Mouse (Mus musculus): ENCODE measurements at regions not wholly inside any gene's neighbourhood (a gene's known extent, or its start where the extent isn't known, plus 50 kb on each side); places are given as distances from the start of the nearest gene placed in this dataset.

DNA sequence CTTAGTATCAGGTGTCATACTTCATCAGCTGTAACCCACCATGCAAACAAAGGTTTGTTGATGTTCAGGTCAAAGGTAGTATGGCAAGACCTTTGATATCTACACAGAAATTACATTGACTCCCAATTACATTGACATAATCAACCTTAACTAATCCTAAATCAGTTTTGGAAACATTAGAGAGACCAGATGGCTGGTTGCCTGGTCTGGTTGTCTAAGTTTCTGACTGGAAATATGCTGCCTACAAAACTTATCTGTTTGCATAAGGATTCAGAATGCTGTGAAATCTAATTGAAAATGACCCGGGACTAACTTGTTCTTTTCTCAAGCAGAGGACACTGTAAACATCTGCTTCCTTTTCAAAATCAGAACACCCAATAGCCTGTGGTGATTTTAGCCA is 111.9 kb upstream of the Gm6657 start:
- H3K36me3 ChIP-seq (ENCODE audit: control insufficient read depth, insufficient read depth, low read length) = no peaks in the 10 kb centered on the region
- H3K4me3 ChIP-seq (ENCODE audit: control insufficient read depth in 1 of 2, insufficient read depth in 1 of 2, low read depth in 1 of 2, low read length in 2 of 2) = no peak overlapping the region
- WGBS = 78% methylated on average over 1 of the region's 1 CpGs
- no peak overlapping the region for H3K4me2 ChIP-seq (ENCODE audit: low read length)
- no peaks in the 10 kb centered on the region for H3K27me3 ChIP-seq (ENCODE audit: control insufficient read depth, insufficient read depth, low read length)
- no peaks in the 10 kb centered on the region for H3K9me3 ChIP-seq (ENCODE audit: control insufficient read depth, low read length)
- no peak overlapping the region for H3K27ac ChIP-seq (replicated peaks in 1 of 2; ENCODE audit: control insufficient read depth in 1 of 2, insufficient read depth in 1 of 2, low read depth in 2 of 2, low read length in 2 of 2)
- peaks cover 6 to 9% of the 10 kb centered on the region in 2 experiments; a peak in 3 of 4 replicates for H3K4me1 ChIP-seq (ENCODE audit: control insufficient read depth in 2 of 2, insufficient read depth in 2 of 2, low read length in 2 of 2)
- ATAC-seq (ENCODE audit: insufficient number of reproducible peaks, insufficient read depth, low FRiP score, low read depth) = no peak
- H3K9ac ChIP-seq (ENCODE audit: low read length) = no peak overlapping the region

DNA sequence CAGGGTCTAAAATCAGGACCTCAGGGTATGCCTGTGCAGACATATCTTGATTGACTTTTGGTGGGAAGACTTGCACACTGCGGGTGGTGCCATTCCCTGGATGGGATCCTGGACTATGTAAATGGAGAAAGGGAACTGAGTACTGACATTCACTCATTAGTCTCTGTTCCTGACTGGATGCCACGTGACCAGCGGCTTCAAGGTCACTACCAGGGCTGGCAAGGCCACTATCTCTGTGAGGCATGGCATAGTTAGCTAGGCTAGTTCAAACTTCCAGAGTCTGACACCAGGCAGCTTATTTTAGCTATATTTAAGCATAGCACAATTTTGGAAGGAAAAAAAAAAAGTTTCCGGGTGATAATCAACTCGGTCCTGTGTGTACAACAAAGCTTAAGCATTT is 108.0 kb upstream of the Gm6657 start:
- Histone ChIP-seq H3K4me3 (ENCODE audit: control insufficient read depth in 1 of 2, insufficient read depth in 1 of 2, low read depth in 1 of 2, low read length in 2 of 2) (no peak overlapping the region), H3K4me1 (ENCODE audit: control insufficient read depth in 2 of 2, insufficient read depth in 2 of 2, low read length in 2 of 2) (no peaks in the 10 kb centered on the region; a peak in 1 of 4 replicates)
- WGBS = 81% methylated on average over 5 of the region's 5 CpGs

DNA sequence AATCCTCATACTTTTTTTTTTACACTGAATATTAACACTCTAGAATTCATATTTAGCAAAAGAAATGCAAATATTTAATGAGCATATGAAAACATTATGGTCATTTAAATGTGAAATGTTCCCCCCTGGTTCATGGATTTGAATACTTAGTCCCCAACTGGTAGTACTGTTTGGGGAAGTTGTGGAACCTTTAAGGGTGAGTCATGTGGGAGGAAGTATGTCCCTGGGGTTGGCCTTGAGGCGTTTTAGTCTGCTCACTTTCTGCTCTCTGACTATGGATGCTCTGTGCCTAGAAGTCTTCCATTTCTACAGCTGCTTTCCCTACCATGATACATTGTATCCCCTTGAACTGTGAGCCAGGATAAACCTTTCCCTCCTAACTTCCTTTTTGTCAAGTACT is 106.1 kb upstream of the Gm6657 start:
- Histone ChIP-seq H3K4me3 (ENCODE audit: control insufficient read depth in 1 of 2, insufficient read depth in 1 of 2, low read depth in 1 of 2, low read length in 2 of 2) (no peak overlapping the region), H3K27ac (replicated peaks in 1 of 2; ENCODE audit: control insufficient read depth in 1 of 2, insufficient read depth in 1 of 2, low read depth in 2 of 2, low read length in 2 of 2) (no peak overlapping the region), H3K4me1 (ENCODE audit: control insufficient read depth in 2 of 2, insufficient read depth in 2 of 2, low read length in 2 of 2) (no peaks in the 10 kb centered on the region; a peak in 2 of 4 replicates), H3K9me3 (ENCODE audit: control insufficient read depth, low read length) (no peaks in the 10 kb centered on the region), H3K36me3 (ENCODE audit: control insufficient read depth, insufficient read depth, low read length) (no peaks in the 10 kb centered on the region), H3K9ac (ENCODE audit: low read length) (no peak overlapping the region), H3K27me3 (ENCODE audit: control insufficient read depth, insufficient read depth, low read length) (no peaks in the 10 kb centered on the region), H3K4me2 (ENCODE audit: low read length) (no peak overlapping the region)
- WGBS = 46% methylated on average over 1 of the region's 1 CpGs
- no peak for ATAC-seq (ENCODE audit: insufficient number of reproducible peaks, insufficient read depth, low FRiP score, low read depth)

More for the DNA sequence above, 108.0 kb upstream of the Gm6657 start:
- Histone ChIP-seq H3K4me2 (ENCODE audit: low read length) (no peak overlapping the region), H3K27ac (replicated peaks in 1 of 2; ENCODE audit: control insufficient read depth in 1 of 2, insufficient read depth in 1 of 2, low read depth in 2 of 2, low read length in 2 of 2) (no peak overlapping the region), H3K9ac (ENCODE audit: low read length) (no peak overlapping the region), H3K9me3 (ENCODE audit: control insufficient read depth, low read length) (no peaks in the 10 kb centered on the region), H3K27me3 (ENCODE audit: control insufficient read depth, insufficient read depth, low read length) (no peaks in the 10 kb centered on the region), H3K36me3 (ENCODE audit: control insufficient read depth, insufficient read depth, low read length) (no peaks in the 10 kb centered on the region)
- ATAC-seq (ENCODE audit: insufficient number of reproducible peaks, insufficient read depth, low FRiP score, low read depth) = no peak

DNA sequence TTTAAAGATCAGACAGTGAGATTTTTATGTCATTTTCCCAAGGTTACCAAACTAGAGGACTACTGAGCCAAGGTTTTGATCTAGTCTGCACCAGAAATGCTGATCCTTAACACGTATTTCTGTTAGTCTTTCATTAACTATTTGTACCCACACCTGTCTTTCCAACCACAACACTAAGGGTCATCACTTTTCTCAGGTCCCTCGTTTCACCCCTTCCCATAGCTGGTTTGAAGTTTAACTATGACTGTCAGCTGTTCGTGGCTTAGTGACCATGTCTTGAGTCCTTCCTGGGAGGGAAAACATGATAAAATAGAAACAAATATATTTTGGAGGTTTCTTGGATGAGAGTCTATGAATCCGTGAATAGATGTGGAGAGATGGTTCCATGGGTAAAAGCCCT is 99.6 kb upstream of the Gm6657 start:
- H3K36me3 ChIP-seq (ENCODE audit: control insufficient read depth, insufficient read depth, low read length) = no peaks in the 10 kb centered on the region
- H3K4me1 ChIP-seq (ENCODE audit: control insufficient read depth in 2 of 2, insufficient read depth in 2 of 2, low read length in 2 of 2) = peaks cover under 1 to 8% of the 10 kb centered on the region in 2 experiments; a peak in 3 of 4 replicates
- H3K27me3 ChIP-seq (ENCODE audit: control insufficient read depth, insufficient read depth, low read length) = no peaks in the 10 kb centered on the region
- H3K27ac ChIP-seq (replicated peaks in 1 of 2; ENCODE audit: control insufficient read depth in 1 of 2, insufficient read depth in 1 of 2, low read depth in 2 of 2, low read length in 2 of 2) = no peak overlapping the region
- 78% methylated on average over 4 of the region's 4 CpGs for WGBS
- H3K9ac ChIP-seq (ENCODE audit: low read length) = no peak overlapping the region
- no peak overlapping the region for H3K4me3 ChIP-seq (ENCODE audit: control insufficient read depth in 1 of 2, insufficient read depth in 1 of 2, low read depth in 1 of 2, low read length in 2 of 2)
- no peak overlapping the region for H3K4me2 ChIP-seq (ENCODE audit: low read length)
- ATAC-seq (ENCODE audit: insufficient number of reproducible peaks, insufficient read depth, low FRiP score, low read depth) = no peak
- H3K9me3 ChIP-seq (ENCODE audit: control insufficient read depth, low read length) = no peaks in the 10 kb centered on the region

DNA sequence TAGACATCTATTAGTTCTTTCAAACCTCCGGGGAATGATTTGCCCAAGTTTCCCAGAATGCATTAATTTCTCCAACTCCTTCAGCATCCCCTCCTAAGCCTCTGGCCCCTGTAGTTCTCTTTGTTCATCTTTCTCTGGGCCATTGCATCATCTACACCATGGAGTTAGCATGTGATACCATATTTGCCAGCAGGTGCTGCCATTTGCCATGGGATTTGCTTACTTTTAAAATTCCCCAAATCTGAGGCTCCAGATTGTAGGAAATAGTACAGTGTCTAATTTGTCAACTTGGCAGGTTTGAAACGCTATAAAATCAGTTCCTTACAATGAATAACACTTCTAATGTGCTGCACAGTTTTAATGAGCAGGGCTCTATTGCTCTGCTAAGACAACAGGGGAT is 98.7 kb upstream of the Gm6657 start:
- no peak overlapping the region for H3K27ac ChIP-seq (replicated peaks in 1 of 2; ENCODE audit: control insufficient read depth in 1 of 2, insufficient read depth in 1 of 2, low read depth in 2 of 2, low read length in 2 of 2)
- H3K4me3 ChIP-seq (ENCODE audit: control insufficient read depth in 1 of 2, insufficient read depth in 1 of 2, low read depth in 1 of 2, low read length in 2 of 2) = no peak overlapping the region

DNA sequence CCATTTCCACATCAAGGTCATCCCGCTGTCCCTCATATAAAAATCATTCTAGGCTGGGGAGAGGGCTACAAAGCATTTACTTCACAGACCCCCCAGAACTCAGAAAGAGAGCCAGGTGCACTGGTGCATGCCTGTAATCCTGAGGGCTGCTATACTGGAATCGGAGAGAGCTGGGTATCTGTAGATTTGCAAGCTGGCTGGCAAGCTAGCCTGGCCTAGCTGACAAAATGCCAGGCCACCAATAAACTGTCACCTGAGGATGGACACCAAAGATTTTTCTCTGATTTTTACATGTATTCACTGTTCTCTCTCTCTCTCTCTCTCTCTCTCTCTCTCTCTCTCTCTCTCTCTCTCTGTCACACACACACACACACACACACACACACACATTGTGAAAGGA is 98.1 kb upstream of the Gm6657 start:
- no peak overlapping the region for H3K9ac ChIP-seq (ENCODE audit: low read length)
- no peaks in the 10 kb centered on the region for H3K9me3 ChIP-seq (ENCODE audit: control insufficient read depth, low read length)
- no peaks in the 10 kb centered on the region for H3K27me3 ChIP-seq (ENCODE audit: control insufficient read depth, insufficient read depth, low read length)
- H3K4me2 ChIP-seq (ENCODE audit: low read length) = no peak overlapping the region
- 78% methylated on average over 2 of the region's 2 CpGs for WGBS
- H3K4me3 ChIP-seq (ENCODE audit: control insufficient read depth in 1 of 2, insufficient read depth in 1 of 2, low read depth in 1 of 2, low read length in 2 of 2) = no peak overlapping the region
- no peaks in the 10 kb centered on the region for H3K36me3 ChIP-seq (ENCODE audit: control insufficient read depth, insufficient read depth, low read length)
- no peak overlapping the region for H3K27ac ChIP-seq (replicated peaks in 1 of 2; ENCODE audit: control insufficient read depth in 1 of 2, insufficient read depth in 1 of 2, low read depth in 2 of 2, low read length in 2 of 2)
- ATAC-seq (ENCODE audit: insufficient number of reproducible peaks, insufficient read depth, low FRiP score, low read depth) = no peak
- peaks cover 2 to 11% of the 10 kb centered on the region in 2 experiments; a peak in 3 of 4 replicates for H3K4me1 ChIP-seq (ENCODE audit: control insufficient read depth in 2 of 2, insufficient read depth in 2 of 2, low read length in 2 of 2)

More for the DNA sequence above, 98.7 kb upstream of the Gm6657 start:
- Histone ChIP-seq H3K27me3 (ENCODE audit: control insufficient read depth, insufficient read depth, low read length) (no peaks in the 10 kb centered on the region), H3K4me1 (ENCODE audit: control insufficient read depth in 2 of 2, insufficient read depth in 2 of 2, low read length in 2 of 2) (peaks cover 2 to 11% of the 10 kb centered on the region in 2 experiments; a peak in 3 of 4 replicates), H3K4me2 (ENCODE audit: low read length) (no peak overlapping the region), H3K9ac (ENCODE audit: low read length) (no peak overlapping the region), H3K36me3 (ENCODE audit: control insufficient read depth, insufficient read depth, low read length) (no peaks in the 10 kb centered on the region), H3K9me3 (ENCODE audit: control insufficient read depth, low read length) (no peaks in the 10 kb centered on the region)
- 65% methylated on average over 2 of the region's 2 CpGs for WGBS
- ATAC-seq (ENCODE audit: insufficient number of reproducible peaks, insufficient read depth, low FRiP score, low read depth) = no peak

DNA sequence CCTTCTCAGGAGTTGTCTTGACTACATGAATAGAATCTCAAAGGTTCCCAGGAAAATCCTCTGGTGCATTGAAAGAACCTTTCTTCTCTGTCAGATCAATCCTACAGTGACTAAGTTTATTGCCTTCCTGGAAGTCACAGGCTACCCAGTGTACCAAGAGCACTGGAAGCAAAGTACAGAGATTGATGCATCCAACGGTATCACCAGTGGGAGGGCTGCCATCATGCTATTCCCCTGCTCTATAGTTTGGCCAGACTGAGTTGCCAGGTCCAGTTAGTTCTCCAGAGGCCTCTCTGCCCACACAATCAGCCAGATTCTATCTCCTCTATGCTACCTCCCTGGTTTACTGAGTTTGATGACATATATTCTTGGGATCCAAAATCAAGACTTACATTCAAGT is 96.9 kb upstream of the Gm6657 start:
- 67% methylated on average over 1 of the region's 1 CpGs for WGBS
- no peak for ATAC-seq (ENCODE audit: insufficient number of reproducible peaks, insufficient read depth, low FRiP score, low read depth)
- H3K9ac ChIP-seq (ENCODE audit: low read length) = no peak overlapping the region

DNA sequence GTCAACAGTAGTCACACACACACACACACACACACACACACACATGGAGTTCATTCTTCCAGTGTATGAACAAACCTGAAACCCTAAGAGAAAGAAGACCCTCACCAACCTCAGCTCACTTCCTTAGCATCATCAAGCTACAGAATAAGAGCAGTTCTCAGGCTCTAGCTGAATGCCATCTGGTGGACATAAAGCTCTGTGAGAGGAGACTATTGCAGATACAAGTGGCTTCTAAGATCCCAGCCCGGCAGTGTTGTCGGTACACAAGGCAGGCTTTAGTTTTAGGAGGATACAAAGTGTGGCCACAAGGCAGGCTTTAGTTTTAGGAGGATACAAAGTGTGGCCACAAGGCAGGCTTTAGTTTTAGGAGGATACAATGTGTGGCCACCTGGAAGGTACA is 96.3 kb upstream of the Gm6657 start:
- peaks cover 2 to 11% of the 10 kb centered on the region in 2 experiments; a peak in 2 of 4 replicates for H3K4me1 ChIP-seq (ENCODE audit: control insufficient read depth in 2 of 2, insufficient read depth in 2 of 2, low read length in 2 of 2)
- 67% methylated on average over 2 of the region's 2 CpGs for WGBS

More for the DNA sequence above, 96.9 kb upstream of the Gm6657 start:
- peaks cover 2 to 11% of the 10 kb centered on the region in 2 experiments; a peak in 3 of 4 replicates for H3K4me1 ChIP-seq (ENCODE audit: control insufficient read depth in 2 of 2, insufficient read depth in 2 of 2, low read length in 2 of 2)
- H3K9me3 ChIP-seq (ENCODE audit: control insufficient read depth, low read length) = no peaks in the 10 kb centered on the region
- no peaks in the 10 kb centered on the region for H3K27me3 ChIP-seq (ENCODE audit: control insufficient read depth, insufficient read depth, low read length)
- H3K4me3 ChIP-seq (ENCODE audit: control insufficient read depth in 1 of 2, insufficient read depth in 1 of 2, low read depth in 1 of 2, low read length in 2 of 2) = no peak overlapping the region
- no peak overlapping the region for H3K27ac ChIP-seq (replicated peaks in 1 of 2; ENCODE audit: control insufficient read depth in 1 of 2, insufficient read depth in 1 of 2, low read depth in 2 of 2, low read length in 2 of 2)
- H3K36me3 ChIP-seq (ENCODE audit: control insufficient read depth, insufficient read depth, low read length) = no peaks in the 10 kb centered on the region
- no peak overlapping the region for H3K4me2 ChIP-seq (ENCODE audit: low read length)

More for the DNA sequence above, 96.3 kb upstream of the Gm6657 start:
- Histone ChIP-seq H3K9ac (ENCODE audit: low read length) (no peak overlapping the region), H3K27ac (replicated peaks in 1 of 2; ENCODE audit: control insufficient read depth in 1 of 2, insufficient read depth in 1 of 2, low read depth in 2 of 2, low read length in 2 of 2) (no peak overlapping the region), H3K36me3 (ENCODE audit: control insufficient read depth, insufficient read depth, low read length) (no peaks in the 10 kb centered on the region), H3K9me3 (ENCODE audit: control insufficient read depth, low read length) (no peaks in the 10 kb centered on the region), H3K27me3 (ENCODE audit: control insufficient read depth, insufficient read depth, low read length) (no peaks in the 10 kb centered on the region), H3K4me2 (ENCODE audit: low read length) (no peak overlapping the region), H3K4me3 (ENCODE audit: control insufficient read depth in 1 of 2, insufficient read depth in 1 of 2, low read depth in 1 of 2, low read length in 2 of 2) (no peak overlapping the region)
- no peak for ATAC-seq (ENCODE audit: insufficient number of reproducible peaks, insufficient read depth, low FRiP score, low read depth)
